Mouse (Mus musculus): ENCODE data around the gene Them7.
A peak's percentile ranks its signal among the peaks of the same experiment; 100 is the strongest.

Gene Them7

DNA sequence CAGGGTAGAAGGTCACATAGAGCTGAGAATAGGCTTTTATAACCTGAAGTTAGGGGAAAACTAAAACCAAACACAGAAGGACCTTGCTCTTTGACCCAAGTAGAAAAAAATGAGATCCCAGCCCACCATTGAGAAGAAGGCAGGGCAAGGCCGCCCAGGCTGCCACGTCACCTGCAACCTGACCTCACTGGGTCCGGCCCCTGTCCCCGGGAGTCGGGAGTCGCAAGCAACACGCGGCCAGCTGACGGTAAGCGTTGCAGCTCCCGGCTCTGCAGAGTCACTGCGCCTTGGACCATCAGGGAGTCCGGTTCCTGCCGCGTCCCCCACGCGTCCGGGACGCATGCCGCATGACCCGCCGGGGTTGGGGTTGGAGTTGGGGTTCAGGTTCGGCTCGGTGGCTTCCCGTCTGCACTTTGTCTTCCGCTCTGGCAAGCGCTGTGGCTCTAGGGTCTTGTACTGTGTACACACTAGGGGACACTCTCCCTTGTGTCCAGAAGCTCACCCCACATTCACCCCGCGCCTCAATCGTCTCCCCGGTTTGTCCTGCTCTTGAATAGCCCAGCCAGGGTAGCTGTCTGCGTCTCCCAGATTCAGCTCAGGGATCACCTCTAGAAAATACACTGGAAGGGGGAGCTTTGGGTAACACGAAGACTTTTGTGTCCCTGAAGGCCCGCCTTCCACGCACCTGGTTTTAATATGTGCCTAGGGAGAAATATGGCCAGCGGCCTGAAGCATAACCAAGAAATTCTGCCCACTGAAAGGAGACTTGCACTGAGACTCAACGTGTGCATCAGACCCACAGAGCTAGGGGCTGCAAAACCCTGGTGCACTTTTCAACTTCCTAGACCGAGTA, at the start of gene Them7:
Gene Them7 (plus strand): TSS at position 187 of the 853 bp plus-strand sequence.
- no peak for DNase-seq (ENCODE audit: low spot score in 2 of 2)

DNA sequence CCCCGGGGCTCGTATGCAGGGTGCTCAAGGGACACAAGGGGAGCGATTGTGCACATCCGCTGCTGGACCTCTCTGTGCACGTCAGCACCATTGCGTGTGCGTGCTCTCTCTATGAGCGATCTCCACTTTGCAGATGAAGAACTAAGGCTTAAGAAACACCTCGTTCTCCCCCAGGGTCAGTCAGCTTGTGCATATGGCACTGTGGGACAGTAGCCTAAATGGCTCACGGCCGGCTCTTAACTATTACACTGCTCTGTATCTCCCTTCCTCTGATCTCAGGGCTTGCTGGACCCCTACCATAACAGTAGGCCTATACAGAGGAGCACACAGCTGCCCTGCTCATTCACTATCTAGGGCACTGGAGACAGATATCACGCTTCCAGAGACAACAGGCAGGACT, 45.2 kb upstream of the Them7 start:
- no peak for DNase-seq (ENCODE audit: low spot score in 2 of 2)

DNA sequence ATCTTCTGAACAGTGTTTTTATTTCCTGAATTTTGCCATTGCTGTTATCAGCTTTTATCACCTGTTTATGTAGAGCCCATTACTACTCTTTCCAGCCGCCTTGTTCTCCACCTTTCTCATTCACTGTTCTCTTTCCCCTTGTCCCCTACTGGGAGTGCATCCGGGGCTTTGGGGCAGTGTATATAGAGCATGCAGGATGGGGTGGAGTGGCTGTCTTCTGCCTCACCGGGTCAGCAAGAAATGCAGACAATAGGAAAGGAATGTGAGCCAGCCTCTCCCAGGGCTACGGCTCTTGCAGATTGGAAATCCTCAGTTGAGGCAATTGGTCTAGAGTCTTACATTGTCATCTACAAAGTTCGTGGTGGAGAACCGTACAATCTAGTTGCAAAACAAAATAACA, 41.6 kb upstream of the Them7 start:
- DNase-seq (ENCODE audit: low spot score in 2 of 2), result no peak

DNA sequence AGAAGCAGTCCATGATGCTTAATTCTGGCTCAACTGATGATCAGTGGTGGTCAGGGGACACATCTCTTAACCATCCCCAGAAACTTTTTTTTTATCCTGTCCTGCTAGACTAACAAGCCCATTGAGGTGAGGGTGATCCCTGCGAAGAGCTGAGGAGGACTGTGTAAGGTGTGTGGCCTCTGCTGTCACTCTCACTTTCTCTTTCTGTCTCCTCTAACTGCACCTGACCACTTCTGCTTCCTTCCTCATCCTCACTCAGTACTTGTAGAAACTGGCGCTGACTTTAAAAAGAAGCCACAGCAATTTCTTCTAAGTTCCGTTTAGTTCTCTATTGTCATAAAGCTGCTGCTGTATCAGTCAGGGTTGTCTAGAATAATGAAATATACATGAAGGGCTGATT, 39.0 kb upstream of the Them7 start:
- DNase-seq (ENCODE audit: low spot score in 2 of 2), result no peak

DNA sequence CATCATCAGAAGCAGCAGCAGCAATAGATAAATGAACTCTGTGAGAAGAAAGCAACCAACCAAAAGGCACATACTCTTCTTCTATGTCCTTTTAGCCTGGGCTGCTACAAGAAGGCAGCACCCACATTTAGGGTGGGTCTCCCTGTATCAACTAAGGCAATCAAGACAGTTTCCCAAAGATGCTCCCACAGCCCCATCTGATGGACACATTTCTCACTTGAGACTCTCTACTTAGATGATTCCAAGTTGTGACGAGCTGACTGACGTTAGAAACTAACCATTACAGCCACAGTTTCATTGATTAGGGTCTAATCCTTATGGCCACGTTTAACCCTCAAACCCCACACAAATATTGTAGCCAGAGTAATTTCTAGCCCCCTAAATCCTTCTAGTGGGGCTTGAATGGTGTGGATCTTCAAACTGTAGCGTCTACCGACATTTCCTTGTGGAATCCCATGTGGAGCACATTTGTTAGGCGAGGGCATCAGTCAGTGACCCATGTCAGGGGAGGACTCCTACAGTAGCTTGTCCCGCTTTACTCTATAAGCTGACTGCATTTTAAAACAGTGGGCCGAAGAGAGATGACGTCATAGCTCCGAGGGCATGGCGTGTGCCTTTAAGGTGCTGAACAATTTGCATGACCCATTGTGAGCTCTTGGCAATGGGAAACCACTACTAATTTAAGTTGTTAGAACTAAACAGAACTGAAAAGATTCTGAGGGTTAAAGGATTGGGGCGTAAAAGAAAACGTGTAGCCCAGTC, 38.2 kb upstream of the Them7 start:
- DNase-seq (ENCODE audit: low spot score in 2 of 2), result no peak

DNA sequence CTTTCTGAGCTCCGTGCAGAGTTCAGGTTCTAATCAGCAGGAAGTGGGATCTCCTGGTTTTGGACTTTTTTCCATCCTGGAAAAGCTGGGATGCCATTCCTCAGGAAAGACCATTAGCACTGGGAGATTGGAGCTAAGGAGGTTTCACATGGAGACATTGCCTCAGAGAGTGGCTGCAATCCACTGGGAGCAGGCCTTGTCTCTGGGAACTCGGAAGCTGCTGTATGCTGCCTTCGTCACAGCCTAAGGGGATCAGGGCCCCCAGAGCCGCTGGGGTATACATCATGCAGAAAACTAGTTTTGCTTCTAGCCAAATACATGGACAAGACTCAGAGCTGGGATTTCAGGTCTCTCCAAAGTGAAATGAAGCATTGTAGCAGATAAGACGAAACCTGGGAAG, 37.5 kb upstream of the Them7 start:
- DNase-seq (ENCODE audit: low spot score in 2 of 2), result no peak

DNA sequence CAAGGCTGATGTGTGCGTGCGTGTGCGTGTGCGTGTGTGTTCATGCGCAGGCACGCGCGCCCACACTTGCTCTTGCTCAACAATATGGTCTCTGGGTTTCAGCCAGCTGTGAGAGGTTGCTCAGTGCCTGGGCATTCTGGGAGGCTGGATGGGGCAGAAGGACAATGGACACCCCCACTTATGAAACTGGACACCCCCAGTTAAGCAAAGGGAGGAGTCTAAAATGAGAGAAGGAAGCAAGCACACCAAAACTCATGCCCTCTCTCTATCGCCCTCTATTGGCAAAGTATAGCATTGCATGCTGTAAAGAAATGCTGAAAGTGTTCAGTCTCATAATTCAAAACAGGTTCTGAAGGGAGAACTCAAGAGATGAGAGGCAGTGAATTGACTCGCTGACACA, 35.9 kb upstream of the Them7 start:
- DNase-seq (ENCODE audit: low spot score in 2 of 2), result no peak

DNA sequence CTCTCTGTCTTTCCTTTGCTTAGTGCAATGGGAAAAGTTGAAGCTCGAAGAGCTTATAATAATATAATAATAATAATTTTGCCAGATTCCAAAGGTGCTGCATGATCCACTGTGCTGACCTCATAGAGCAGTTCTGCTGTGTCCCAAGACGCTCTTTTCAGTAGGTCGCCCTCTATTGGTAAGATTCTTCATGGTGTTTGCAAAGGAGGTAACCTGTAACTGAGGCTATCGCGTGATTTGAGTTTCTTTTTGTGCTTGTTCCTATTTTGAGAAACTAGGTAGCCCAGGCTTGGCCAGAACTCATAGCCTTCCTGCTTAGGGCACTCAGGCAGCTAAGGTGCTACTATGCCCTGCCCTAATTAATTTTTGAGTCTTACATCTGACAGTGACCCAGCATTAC, 34.8 kb upstream of the Them7 start:
- no peak for DNase-seq (ENCODE audit: low spot score in 2 of 2)

DNA sequence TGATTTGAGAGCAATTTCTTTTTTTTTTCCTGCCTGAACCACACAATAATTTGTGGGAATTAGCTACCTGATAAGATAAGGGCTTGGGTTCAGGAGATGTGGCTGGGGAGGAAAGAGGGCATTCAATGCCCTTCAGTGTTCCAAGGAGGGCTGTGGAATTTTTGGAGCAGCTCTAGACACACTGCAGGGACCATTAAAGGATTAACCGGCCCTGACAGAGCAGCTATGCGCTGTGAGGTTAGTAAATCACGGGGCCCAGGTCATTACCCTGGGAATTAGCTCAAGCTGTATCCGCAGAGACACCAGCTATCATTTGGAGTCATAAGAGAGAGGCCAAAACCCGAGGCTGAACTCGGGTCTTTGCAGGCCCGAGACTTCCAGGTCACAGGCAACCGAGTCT, 24.0 kb upstream of the Them7 start:
- no peak for DNase-seq (ENCODE audit: low spot score in 2 of 2)

DNA sequence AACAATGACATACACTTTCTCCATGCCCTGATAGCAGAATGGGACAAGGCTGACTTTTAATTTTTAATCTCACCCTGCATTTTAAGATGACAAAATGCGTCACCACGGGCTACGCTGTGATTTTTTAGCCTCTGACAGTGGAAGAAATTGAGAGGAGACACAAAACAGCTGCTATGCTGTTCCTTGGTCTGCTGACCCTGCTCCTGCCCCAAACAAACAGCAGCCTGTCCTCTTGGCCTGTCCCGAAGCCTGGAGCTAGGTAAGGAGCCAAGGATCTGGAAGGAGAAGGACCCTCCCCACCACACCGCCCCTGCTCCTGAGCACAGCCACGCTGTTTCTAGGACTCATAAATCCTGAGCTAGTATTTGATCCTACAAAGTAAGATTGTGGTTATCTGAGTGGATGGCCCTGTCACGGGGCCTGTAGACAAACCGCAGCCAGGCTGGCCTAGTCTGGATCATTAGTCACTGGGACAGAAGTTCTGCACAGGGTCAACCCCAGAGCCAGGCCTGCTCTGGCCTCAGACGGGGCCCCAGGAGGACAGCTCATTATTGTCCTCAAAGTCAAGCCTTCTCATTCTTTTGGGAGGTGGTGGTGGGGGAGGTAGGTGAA, 17.5 kb upstream of the Them7 start:
- no peak for DNase-seq (ENCODE audit: low spot score in 2 of 2)

DNA sequence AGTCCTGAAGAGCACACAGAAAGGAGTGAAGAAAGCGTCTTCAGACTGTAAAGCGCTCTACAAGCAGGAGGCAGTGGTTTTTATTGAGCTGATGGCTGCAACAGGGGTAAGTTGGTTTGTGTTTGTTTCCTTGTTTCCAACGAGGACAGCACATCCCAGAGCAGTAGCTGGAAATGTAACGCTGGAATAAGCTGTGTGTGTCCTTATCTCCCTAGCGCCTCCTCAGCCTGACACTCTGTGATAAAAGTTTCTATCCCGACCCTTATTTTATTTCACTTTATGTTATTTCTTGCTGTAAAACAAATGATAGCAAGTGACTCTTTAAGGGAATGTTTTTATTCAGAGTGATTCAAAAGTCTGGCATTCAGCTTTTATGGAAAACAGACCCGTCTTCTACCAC, 11.3 kb upstream of the Them7 start:
- DNase-seq (ENCODE audit: low spot score in 2 of 2), result no peak

DNA sequence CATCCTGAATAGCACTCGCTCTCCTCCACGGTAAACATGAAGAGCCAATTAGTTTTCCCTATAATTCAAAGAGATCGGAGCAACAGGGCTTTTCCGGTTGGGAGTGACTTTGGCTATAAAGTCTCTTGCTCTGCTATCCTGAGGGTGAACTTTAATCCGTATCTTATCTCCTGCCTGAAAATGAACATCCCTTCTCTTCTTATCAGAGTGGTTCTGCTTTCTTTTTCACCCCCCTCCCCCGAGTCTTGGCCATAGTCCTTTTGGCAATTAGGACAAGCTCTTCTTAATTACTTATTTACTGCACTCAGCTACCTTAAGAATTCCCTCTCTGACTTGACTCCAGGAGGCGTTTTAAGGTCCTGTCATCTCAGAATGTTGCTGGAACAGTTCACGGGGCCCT, 8.2 kb upstream of the Them7 start:
- no peak for DNase-seq (ENCODE audit: low spot score in 2 of 2)

DNA sequence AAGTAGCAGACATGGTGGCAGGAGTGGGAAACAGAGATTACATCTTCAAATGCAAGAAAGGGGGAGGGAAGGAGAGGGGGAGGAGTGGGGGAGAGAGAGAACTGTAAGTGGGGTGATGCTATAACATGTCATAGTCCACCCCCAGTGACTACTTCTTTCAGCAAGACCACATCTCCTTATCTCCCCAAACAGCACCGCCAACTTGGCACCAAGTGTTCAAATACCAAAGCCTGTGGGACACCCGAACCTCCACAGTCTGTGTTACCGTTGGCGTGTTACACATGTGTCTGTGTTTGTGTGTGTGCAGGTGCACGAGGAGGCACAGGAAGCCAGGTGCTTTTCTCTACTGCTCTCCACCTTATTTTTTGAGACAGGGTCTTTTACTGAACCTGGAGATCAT, 4.9 kb upstream of the Them7 start:
- DNase-seq (ENCODE audit: low spot score in 2 of 2), result no peak

DNA sequence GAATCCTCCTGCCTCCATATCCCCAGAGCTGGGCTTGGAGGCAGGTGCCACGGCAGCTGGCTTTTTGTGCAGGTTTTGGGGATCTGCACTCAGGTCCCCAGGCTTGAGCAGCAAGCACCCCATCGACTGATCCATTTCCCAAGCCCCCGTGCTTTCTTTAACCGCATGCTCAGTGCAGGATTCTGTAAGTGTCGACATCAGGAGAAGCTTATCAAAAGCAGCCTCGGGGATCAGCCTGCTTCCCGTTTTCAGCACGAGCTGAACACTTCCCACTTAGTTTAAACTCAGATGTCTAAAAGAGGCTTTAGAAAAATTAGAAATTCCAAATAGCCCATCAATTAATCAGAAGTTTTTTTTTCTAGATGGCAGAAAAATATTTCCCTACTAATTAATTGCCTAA, 4.5 kb upstream of the Them7 start:
- DNase-seq (ENCODE audit: low spot score in 2 of 2), result no peak

DNA sequence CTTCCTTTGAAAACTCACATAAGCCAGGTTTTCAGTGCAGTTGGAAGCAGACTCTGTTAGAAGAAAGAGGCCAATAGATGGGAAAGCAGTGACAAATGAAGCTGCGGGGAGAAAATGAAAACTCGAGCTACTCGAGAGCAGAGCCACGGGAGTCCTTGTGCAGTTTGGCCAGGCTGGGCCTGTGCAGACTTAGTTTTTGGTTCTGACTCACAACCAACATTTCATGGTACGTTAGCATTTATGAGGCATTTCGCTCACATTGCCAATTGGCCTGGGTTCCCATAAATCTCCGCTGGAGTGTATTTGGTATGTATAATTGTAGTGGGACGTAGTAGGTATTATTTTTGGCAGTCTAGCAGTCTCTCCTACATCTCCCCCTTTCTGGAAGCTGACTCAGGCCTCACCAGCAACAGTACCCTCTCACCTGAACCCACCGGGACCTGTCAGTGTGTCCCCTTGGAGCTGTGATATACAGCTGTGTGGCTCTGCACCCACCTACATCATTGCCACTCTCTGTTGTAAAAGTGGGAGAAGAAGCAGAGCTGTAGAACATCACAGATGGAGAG, 3.3 kb upstream of the Them7 start:
- DNase-seq (ENCODE audit: low spot score in 2 of 2), result no peak

DNA sequence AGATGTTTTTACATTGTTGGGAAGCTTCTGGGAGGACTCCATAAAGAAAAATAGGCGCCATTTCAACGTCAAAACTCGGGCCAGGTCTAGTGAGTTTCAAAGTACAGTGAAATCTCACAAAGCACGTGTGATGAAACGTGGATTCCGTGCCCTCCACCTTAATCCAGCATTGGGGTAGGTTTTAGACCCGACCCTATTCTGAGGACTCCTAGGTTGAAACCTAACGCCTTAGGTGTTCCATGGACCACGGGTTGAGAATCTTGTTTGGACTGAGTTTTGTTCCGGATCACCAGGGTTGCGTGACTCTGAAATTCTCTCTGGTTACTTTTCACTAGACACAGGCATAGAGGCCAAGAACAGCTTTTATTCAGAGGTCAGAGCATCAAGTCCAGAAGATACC, 514 bp upstream of the Them7 start:
- DNase-seq (ENCODE audit: low spot score in 2 of 2), result no peak

DNA sequence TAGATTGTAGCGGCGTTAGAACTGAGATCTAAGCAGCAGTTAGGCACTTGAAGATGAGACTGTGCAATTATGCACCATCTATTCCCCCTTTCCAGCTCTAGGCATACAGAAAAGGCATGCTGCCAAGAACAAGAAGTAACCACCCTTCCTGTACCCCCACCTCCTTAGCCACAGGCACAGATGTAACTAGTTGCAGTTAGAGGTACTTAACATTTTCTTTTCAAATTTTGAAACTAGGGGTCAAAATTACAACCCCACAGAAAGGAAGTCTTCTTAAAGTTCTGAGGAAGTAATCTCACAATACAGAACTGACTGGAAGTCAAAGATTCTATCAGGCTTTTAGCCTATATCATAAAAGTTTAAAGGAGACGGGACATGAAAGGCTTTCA, 861 bp downstream of the Them7 start:
- DNase-seq (ENCODE audit: low spot score in 2 of 2), result no peak

DNA sequence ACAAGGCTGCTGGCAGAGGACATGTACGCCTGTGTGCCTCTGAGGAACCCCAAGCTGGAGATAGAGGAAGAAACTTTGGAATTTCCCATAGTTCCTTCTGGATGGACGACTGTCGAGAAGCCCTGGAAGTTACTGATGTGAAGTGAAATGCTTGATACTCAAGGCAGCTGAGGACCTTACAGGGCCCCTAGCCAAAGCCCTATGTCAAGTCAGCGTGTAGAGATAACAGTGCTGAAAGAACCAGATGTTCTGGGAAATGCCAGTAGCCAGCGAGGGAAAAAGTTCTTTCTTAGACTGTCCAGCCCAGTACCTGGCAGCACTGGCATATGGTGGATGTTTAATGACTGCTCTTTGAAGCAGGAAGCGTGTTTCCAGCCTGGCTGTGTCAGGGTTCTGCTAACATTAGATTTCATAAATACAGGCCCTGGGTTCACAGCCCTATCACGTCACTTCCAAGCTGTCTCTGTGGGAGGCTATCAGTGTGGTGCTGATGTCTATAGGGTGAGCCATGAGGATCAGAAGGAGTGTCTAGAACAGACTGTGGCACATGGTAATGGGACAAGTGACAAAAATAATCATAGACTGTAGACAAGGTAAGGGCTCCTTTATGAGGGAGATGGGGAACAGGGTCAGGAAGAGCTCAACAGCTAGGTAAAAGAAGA, 2.3 kb downstream of the Them7 start:
- no peak for DNase-seq (ENCODE audit: low spot score in 2 of 2)

DNA sequence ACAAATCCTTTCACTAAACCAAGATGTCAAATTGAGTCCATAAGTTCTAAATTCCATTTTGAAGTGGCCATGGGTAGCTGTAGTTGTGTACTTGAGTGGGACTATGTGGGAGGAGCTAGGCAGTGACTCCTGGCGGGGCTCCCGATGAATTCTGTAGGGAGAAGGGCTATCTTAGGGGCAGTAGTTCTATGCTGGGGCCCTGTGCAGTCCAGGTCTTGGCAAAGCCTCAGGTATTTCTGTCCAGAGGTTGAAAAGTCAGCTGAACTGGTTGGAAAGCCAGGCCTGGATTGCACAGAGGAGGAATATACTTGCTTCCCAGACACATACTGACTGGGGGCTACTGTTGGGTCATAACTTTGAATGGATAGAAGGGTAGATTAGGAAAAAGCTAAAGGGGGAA, 4.3 kb downstream of the Them7 start:
- no peak for DNase-seq (ENCODE audit: low spot score in 2 of 2)

DNA sequence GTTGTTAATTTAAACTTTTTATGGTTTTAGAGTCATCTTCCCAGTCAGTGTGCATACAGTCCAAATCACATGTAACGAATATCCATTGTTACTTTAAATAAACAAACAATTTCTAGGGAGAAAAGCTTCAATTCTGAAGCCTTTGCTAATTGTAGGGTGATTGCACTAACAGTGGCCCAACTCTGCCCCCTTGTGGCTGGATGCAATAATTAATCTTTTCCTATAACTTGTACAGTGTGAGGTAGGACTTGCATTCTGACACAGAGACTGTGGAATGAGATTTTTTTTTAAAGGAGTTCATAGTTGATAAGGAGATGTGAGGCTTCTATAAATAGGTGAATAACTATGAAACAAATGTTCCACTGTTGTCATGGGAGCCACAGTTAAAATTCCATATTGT, 6.2 kb downstream of the Them7 start:
- peak in 1 of 2 experiments; percentile 10 for DNase-seq (ENCODE audit: low spot score in 2 of 2)

DNA sequence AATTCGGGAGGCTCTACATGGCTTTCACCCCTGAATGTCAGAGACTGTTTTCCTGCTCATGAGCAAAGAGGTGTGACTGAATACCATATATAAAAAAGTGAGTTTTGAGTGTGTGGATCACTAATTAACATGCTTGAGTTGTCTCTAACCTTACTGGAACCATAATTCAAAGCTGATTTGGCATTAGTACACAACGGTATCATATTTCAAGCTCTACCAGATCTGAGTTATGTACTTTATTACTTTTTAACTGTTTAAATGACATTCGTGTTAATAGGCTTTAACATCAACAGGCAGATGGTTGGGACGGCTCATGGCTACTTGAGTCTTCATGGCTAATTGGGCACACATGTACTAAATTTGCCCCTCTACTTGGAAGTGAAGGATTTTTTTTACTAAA, 8.3 kb downstream of the Them7 start:
- no peak for DNase-seq (ENCODE audit: low spot score in 2 of 2)

DNA sequence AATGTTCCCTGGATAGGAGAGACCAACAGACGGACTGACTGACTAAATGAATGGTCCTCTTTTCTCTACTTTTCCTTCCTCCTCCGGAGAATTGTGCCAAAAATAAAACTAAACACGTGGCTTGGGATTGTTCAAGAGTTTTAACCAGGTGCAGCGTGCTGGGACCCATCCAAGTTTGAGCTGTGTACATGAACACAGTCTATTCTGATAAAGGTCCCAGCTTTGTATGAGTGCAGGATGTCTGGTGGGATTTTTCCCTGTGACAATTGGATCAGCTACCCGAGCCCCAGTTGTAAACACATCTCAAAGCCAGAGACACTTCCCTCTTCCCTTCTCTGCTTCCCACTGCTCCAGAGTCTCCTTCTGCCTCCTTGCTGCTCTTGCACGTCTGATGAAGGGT, 10.2 kb downstream of the Them7 start:
- DNase-seq (ENCODE audit: low spot score in 2 of 2), result no peak
